Mouse (Mus musculus): ENCODE measurements around the gene Tmem231.

Tmem231 gene

DNA sequence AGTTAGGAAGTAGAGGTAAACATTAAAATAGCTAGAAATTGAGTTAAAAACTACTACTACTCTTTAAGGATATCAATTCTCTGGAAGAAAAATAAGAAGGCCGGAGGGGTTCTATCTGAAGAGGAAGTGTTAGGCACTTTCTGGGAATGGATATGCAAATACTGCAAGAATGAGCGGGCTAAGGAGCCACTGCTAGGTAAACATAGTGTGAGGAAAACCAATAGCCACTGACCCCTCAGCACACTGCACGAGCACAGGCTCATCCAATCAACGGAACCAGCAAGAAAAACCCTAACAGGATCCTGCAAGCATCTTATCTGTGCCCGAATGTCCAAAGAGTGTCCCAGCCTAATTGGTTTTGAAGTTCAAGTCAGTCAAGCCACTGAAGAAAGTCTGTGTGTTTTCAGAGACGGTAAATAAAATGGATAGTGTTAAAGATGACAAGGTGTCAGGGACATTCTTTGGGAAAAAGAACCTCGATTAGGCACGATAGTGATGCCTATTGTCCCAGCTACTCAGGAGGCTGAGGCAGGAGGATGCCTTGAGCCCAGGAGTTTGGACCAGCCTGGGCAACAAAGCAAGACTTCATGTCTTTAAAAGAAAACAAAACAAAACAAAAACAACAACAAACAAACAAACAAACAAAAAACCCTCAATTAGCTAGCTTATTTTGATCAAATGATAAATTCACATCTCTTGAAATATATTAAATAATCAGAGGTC lies 68.4 kb downstream of the Tmem231 start:
- no peak for DNase-seq (ENCODE audit: low read depth, low spot score)

DNA sequence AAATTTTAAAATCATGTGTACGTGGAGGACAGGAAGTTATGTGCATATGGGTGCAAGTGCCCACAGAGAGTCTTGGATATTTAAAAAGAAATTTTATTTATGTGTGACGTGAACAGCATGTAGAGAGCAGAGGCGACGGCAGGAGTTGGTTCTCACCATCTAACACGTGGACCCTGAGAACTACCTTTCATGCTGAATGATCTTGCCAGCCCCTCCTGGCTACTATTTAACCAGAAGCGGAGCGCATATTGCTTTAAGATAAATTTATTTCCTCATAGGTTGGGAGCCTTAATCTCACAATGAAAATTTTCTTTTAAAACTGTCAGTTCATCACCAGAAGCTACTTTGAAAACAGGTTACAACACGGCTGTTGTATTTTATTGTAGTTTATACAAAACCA lies 69.0 kb downstream of the Tmem231 start:
- no peak for DNase-seq (ENCODE audit: low read depth, low spot score)

- DNase-seq (ENCODE audit: low read depth, low spot score), result no peak
Measured at GRCm38 (mm10) chr8:111863280-111863679, 70.4 kb downstream of the Tmem231 start.
